Mouse (Mus musculus) ES-E14 (cell line): ENCODE results near the gene Tmem229b. TPM values are rescaled to one million over a fixed set of nuclear protein-coding genes. Genes with fewer than 3 reads are reported as not detected.
A peak's percentile ranks its signal among the peaks of the same experiment; 100 is the strongest.
"Not testable (repeated sequence)": the region's sequence is repeated elsewhere in the genome, so short reads cannot be mapped to it uniquely, and the experiment has no call there.

Experiments
- DNase-seq: peaks from one replicate; pipeline ENCODE4 v3.0.0-alpha.2; 2013; ENCODE audit warnings: low read depth, low spot score
- H3K27ac ChIP-seq: 2 replicates; pipeline ENCODE4 v1.5.1; 2012; ENCODE audit warnings: low read depth, mild to moderate bottlenecking, low read length, moderate library complexity, mixed read lengths; ENCODE audit not compliant: poor library complexity, insufficient read depth, severe bottlenecking
- H3K36me3 ChIP-seq: 2 replicates; pipeline ENCODE4 v1.6.1; 2012; ENCODE audit warnings: mild to moderate bottlenecking, low read length, moderate library complexity, mixed read lengths; ENCODE audit not compliant: control insufficient read depth, poor library complexity, insufficient read depth, severe bottlenecking
- H3K4me1 ChIP-seq, 2 experiments: fragments of 150-350 bp in 1 of 2; sonication (generic) in 1 of 2; 2 replicates each; pipeline ENCODE4 v1.6.1; 2012; ENCODE audit warnings: low read length in 2 of 2, mild to moderate bottlenecking in 1 of 2, mixed read lengths in 1 of 2; ENCODE audit not compliant: control insufficient read depth in 2 of 2, insufficient read depth in 2 of 2, poor library complexity in 1 of 2
- H3K4me3 ChIP-seq, 2 experiments: fragments of 150-350 bp in 1 of 2; sonication (generic) in 1 of 2; 2 replicates each; pipeline ENCODE4 v1.5.1; 2012; ENCODE audit warnings: low read length in 2 of 2, low read depth in 1 of 2, mild to moderate bottlenecking in 1 of 2, mixed read lengths in 1 of 2; ENCODE audit not compliant: insufficient read depth in 1 of 2, poor library complexity in 1 of 2, severe bottlenecking in 1 of 2
- H3K9ac ChIP-seq: 2 replicates; pipeline ENCODE4 v1.6.1; 2012; ENCODE audit warnings: low read depth, mild to moderate bottlenecking, low read length, mixed read lengths; ENCODE audit not compliant: poor library complexity, insufficient read depth, severe bottlenecking
- H3K9me3 ChIP-seq: fragments of 150-350 bp; sonication (generic); 2 replicates; pipeline ENCODE4 v1.6.1; 2012; ENCODE audit warnings: low read depth, mild to moderate bottlenecking, low read length; ENCODE audit not compliant: control insufficient read depth, insufficient read depth
- CHD2 ChIP-seq: IDR thresholded peaks from 2 replicates; pipeline ENCODE4 v1.6.1; 2014; ENCODE audit warnings: mild to moderate bottlenecking, low read depth, low read length, inconsistent platforms
- HCFC1 ChIP-seq: IDR thresholded peaks from 2 replicates; pipeline ENCODE4 v1.6.1; 2012; ENCODE audit warnings: low read length, inconsistent platforms, borderline replicate concordance; ENCODE audit not compliant: insufficient read depth
- MAFK ChIP-seq: IDR thresholded peaks from 2 replicates; pipeline ENCODE4 v1.6.1; 2014; ENCODE audit warnings: mild to moderate bottlenecking, low read depth, low read length, inconsistent platforms; ENCODE audit not compliant: insufficient read depth
- ZC3H11A ChIP-seq: IDR thresholded peaks from 2 replicates; pipeline ENCODE4 v1.6.1; 2012; ENCODE audit warnings: low read depth, mild to moderate bottlenecking, inconsistent platforms, low read length, borderline replicate concordance
- ZNF384 ChIP-seq: IDR thresholded peaks from 2 replicates; pipeline ENCODE4 v1.6.1; 2012; ENCODE audit warnings: low read depth, low read length, inconsistent platforms
- in situ Hi-C, 2 experiments: fragments of 600-800 bp; cut with MboI; formaldehyde crosslinking; loops; one replicate each; pipeline ENCODE4 v1.15.1; 2025; ENCODE audit warnings: low sequenced_read_pairs in 2 of 2, inconsistent platforms in 1 of 2; ENCODE audit not compliant: unreplicated experiment in 2 of 2
- total RNA-seq: library from RNA; depleted of rRNA; stranded (reverse); fragments of 300-350 nt; gene quantifications from 2 replicates; pipeline ENCODE4 v1.2.3, GENCODE M21; 2012

Gene Tmem229b
- total RNA-seq, 1 experiment: 6.1 TPM

GRCm38 (mm10) chr12:79028911-79029861, 21.8 kb upstream of the Tmem229b start, which contains the start of gene Plekhh1:
TSS of gene Plekhh1 (plus strand) at chr12:79029163.
- Histone ChIP-seq H3K4me3 (peak within 1 kb of the TSS; percentile 79 to 89), H3K4me1 (peaks cover 11 to 12% of the 10 kb centered on the region in 2 experiments), H3K9me3 (no peaks in the 10 kb centered on the region), H3K9ac (peak within 1 kb of the TSS; percentile 74), H3K27ac (no peak within 1 kb of the TSS), H3K36me3 (no peaks in the 10 kb centered on the region)
- TF ChIP-seq HCFC1 (no peak), ZNF384 (no peak), ZC3H11A (no peak), CHD2 (no peak), MAFK (no peak)
- no peak for DNase-seq
- in situ Hi-C loops: loop anchor here in 1 of 2 experiments (10.0 kb wide), 1 partner anchor 66 kb away; no protein-coding TSS in a partner anchor

- H3K4me1 ChIP-seq, H3K9ac ChIP-seq, DNase-seq, H3K27ac ChIP-seq, H3K9me3 ChIP-seq, H3K4me3 ChIP-seq, H3K36me3 ChIP-seq: not testable (repeated sequence)
- in situ Hi-C loops: loop anchor here in 1 of 2 experiments (10.0 kb wide), 1 partner anchor 67 kb away; no protein-coding TSS in a partner anchor
These were observed 20.1 kb upstream of the Tmem229b start for GRCm38 (mm10) chr12:79027526-79027925.

- no peak for TF ChIP-seq HCFC1
- peak; percentile 85 for TF ChIP-seq ZC3H11A
- DNase-seq: no peak
- in situ Hi-C loops: loop anchor here in 1 of 2 experiments (10.0 kb wide), 1 partner anchor 72 kb away; no protein-coding TSS in a partner anchor
- Histone ChIP-seq H3K9ac (no peak overlapping the region), H3K4me3 (no peak overlapping the region), H3K36me3 (no peaks in the 10 kb centered on the region), H3K27ac (no peak overlapping the region), H3K4me1 (peaks cover 3% of the 10 kb centered on the region in 2 experiments; a peak in 2 of 4 replicates), H3K9me3 (no peaks in the 10 kb centered on the region)
These were observed 15.5 kb upstream of the Tmem229b start for GRCm38 (mm10) chr12:79022882-79023281.

- in situ Hi-C loops: loop anchor here in 1 of 2 experiments (10.0 kb wide), 1 partner anchor 73 kb away; no protein-coding TSS in a partner anchor
- no peaks in the 10 kb centered on the region for H3K9me3 ChIP-seq
- H3K27ac ChIP-seq: no peak overlapping the region
- H3K4me3 ChIP-seq: no peak overlapping the region
- H3K36me3 ChIP-seq: no peaks in the 10 kb centered on the region
- H3K9ac ChIP-seq: no peak overlapping the region
- DNase-seq: no peak
- TF ChIP-seq MAFK (no peak), ZC3H11A (no peak), HCFC1 (no peak), CHD2 (no peak), ZNF384 (no peak)
- H3K4me1 ChIP-seq: peaks cover 3 to 5% of the 10 kb centered on the region in 2 experiments; a peak in 2 of 4 replicates
These were observed 14.5 kb upstream of the Tmem229b start for GRCm38 (mm10) chr12:79021902-79022301.
